Comparison of ENCODE assay signal across 17 mouse cellular contexts in the genomic region with DNA sequence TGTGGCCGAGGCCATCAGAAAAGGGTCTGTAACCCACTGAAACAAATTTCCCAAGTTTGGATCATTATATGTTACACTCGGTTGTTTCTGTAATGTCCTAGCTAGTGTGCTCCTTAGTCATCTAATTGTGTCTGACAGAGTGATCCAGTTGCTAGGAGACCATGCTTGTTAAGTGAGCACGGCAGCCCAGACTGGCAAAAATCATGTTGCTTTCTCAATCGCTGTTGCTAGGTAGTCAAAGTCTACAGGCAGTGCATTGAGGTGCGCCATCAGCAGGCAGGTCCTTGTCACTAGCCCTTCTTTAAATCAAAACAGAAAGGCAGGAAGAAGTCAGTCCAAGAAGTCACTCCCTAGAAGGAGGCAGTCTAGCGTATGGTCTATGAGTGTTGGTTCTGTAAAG. TPM values are rescaled to one million over a fixed set of nuclear protein-coding genes. Genes with fewer than 3 reads are reported as not detected.
DNase-seq lines count a peak whose midpoint lies in the region; ATAC-seq and TF ChIP-seq lines count a peak whose summit lies in the region.
"Had no signal": no experiment of that assay in that cellular context is flagged by ENCODE, and none has a peak within 500 bp of the region (broad histone marks: within the 10 kb centered on the region; RNA-seq: fewer than 3 reads in every experiment).

No protein-coding gene starts in this region.

- peaks cover 4% of the 10 kb centered on the region; the same call in 1 of the 2 replicates for H3K4me1 ChIP-seq in forebrain, embryonic 14.5 days (ENCODE audit: control insufficient read depth, insufficient read depth, low read length)
- peaks cover 5% of the 10 kb centered on the region; the same call in 1 of the 2 replicates for H3K4me1 ChIP-seq in forebrain, embryonic 10.5 days
- peaks cover 8% of the 10 kb centered on the region for H3K4me1 ChIP-seq in midbrain, embryonic 13.5 days (replicated peaks)
- peaks cover 2% of the 10 kb centered on the region; the same call in 1 of the 2 replicates for H3K4me1 ChIP-seq in midbrain, embryonic 11.5 days (ENCODE audit: control insufficient read depth, insufficient read depth, low read length)
- H3K4me1 ChIP-seq in hindbrain, embryonic 15.5 days (replicated peaks): peaks cover 11% of the 10 kb centered on the region
- no peaks in the 10 kb centered on the region; the same call in 1 of the 2 replicates for H3K4me1 ChIP-seq in midbrain, postnatal 0 days (ENCODE audit: insufficient read depth, low read length)
- H3K4me1 ChIP-seq: megakaryocyte, embryonic 14.5 days had no signal

- no peak overlapping the region for H3K4me3 ChIP-seq in forebrain, embryonic 14.5 days (ENCODE audit: low read depth, low read length)
- H3K4me3 ChIP-seq in forebrain, embryonic 10.5 days: no peak overlapping the region
- H3K4me3 ChIP-seq in midbrain, embryonic 13.5 days (replicated peaks): no peak overlapping the region
- no peak overlapping the region for H3K4me3 ChIP-seq in midbrain, embryonic 11.5 days (ENCODE audit: low read depth, low read length)
- no peak overlapping the region for H3K4me3 ChIP-seq in hindbrain, embryonic 15.5 days
- no peak overlapping the region for H3K4me3 ChIP-seq in midbrain, postnatal 0 days (ENCODE audit: low read depth, low read length)
- H3K4me3 ChIP-seq: megakaryocyte, embryonic 14.5 days; neural tube, embryonic 12.5 days had no signal

- no peak overlapping the region for H3K27ac ChIP-seq in forebrain, embryonic 14.5 days (ENCODE audit: low read depth, low read length)
- no peak overlapping the region for H3K27ac ChIP-seq in forebrain, embryonic 10.5 days
- no peak overlapping the region for H3K27ac ChIP-seq in midbrain, embryonic 13.5 days
- H3K27ac ChIP-seq in midbrain, embryonic 11.5 days (ENCODE audit: low read depth, low read length): no peak overlapping the region
- H3K27ac ChIP-seq in hindbrain, embryonic 15.5 days (replicated peaks): 0 out of 2 replicates have a peak overlapping the region, but pooled peaks have one; percentile 8
- H3K27ac ChIP-seq in midbrain, postnatal 0 days (ENCODE audit: low read depth, low read length): peak overlapping the region; percentile 55; the same call in 1 of the 2 replicates
- H3K27ac ChIP-seq: neural tube, embryonic 12.5 days had no signal

- no peaks in the 10 kb centered on the region for H3K9me3 ChIP-seq in forebrain, embryonic 14.5 days (replicated peaks; ENCODE audit: control insufficient read depth, low read length)
- no peaks in the 10 kb centered on the region for H3K9me3 ChIP-seq in forebrain, embryonic 10.5 days
- H3K9me3 ChIP-seq in midbrain, embryonic 13.5 days: no peaks in the 10 kb centered on the region
- no peaks in the 10 kb centered on the region for H3K9me3 ChIP-seq in midbrain, embryonic 11.5 days (ENCODE audit: control insufficient read depth, low read length)
- no peaks in the 10 kb centered on the region for H3K9me3 ChIP-seq in hindbrain, embryonic 15.5 days
- H3K9me3 ChIP-seq in midbrain, postnatal 0 days (ENCODE audit: low read length): no peaks in the 10 kb centered on the region
- H3K9me3 ChIP-seq: megakaryocyte, embryonic 14.5 days; neural tube, embryonic 12.5 days had no signal

- no peak overlapping the region for H3K4me2 ChIP-seq in forebrain, embryonic 14.5 days (ENCODE audit: low read length)
- no peak overlapping the region for H3K4me2 ChIP-seq in midbrain, embryonic 13.5 days (replicated peaks)
- H3K4me2 ChIP-seq in midbrain, embryonic 11.5 days: no peak overlapping the region
- no peak overlapping the region for H3K4me2 ChIP-seq in hindbrain, embryonic 15.5 days
- H3K4me2 ChIP-seq in midbrain, postnatal 0 days (ENCODE audit: low read depth, low read length, poor library complexity, severe bottlenecking): no peak overlapping the region
- H3K4me2 ChIP-seq: neural tube, embryonic 12.5 days had no signal

- DNase-seq in forebrain, embryonic 14.5 days (ENCODE audit: low spot score): peak; percentile 58
- DNase-seq in forebrain, embryonic 10.5 days (ENCODE audit: extremely low spot score, low spot score): no peak
- no peak for DNase-seq in midbrain, embryonic 11.5 days (ENCODE audit: low spot score, missing footprints)
- peak; percentile 70 for DNase-seq in midbrain, postnatal 0 days (ENCODE audit: low spot score)
- DNase-seq in kidney, adult 11 months: no peak
- no peak for DNase-seq in heart, adult 18-20 months
- DNase-seq: B cell, adult 2 months; cerebellum, adult 9-11 months; heart, postnatal 14 days; kidney, adult 18-20 months; thymus, postnatal 14 days had no signal

- H3K9ac ChIP-seq in forebrain, embryonic 14.5 days (ENCODE audit: low read length): no peak overlapping the region
- no peak overlapping the region for H3K9ac ChIP-seq in midbrain, embryonic 13.5 days (replicated peaks)
- H3K9ac ChIP-seq in midbrain, embryonic 11.5 days (ENCODE audit: low read length): no peak overlapping the region
- no peak overlapping the region for H3K9ac ChIP-seq in hindbrain, embryonic 15.5 days
- H3K9ac ChIP-seq in midbrain, postnatal 0 days (replicated peaks; ENCODE audit: low read length, poor library complexity, severe bottlenecking): no peak overlapping the region
- H3K9ac ChIP-seq: neural tube, embryonic 12.5 days had no signal

- WGBS in forebrain, embryonic 14.5 days: 52% methylated on average over 6 of the region's 6 CpGs
- WGBS in forebrain, embryonic 10.5 days: 80% methylated on average over 6 of the region's 6 CpGs
- WGBS in midbrain, embryonic 13.5 days: 48% methylated on average over 6 of the region's 6 CpGs
- 64% methylated on average over 6 of the region's 6 CpGs for WGBS in midbrain, embryonic 11.5 days
- WGBS in hindbrain, embryonic 15.5 days: 36% methylated on average over 6 of the region's 6 CpGs
- 27% methylated on average over 6 of the region's 6 CpGs for WGBS in midbrain, postnatal 0 days

- no peak for ATAC-seq in forebrain, embryonic 14.5 days
- ATAC-seq in midbrain, embryonic 13.5 days: peak; percentile 50
- no peak for ATAC-seq in midbrain, embryonic 11.5 days (ENCODE audit: low FRiP score)
- ATAC-seq in hindbrain, embryonic 15.5 days (ENCODE audit: low FRiP score, low read depth): peak; percentile 75
- ATAC-seq in midbrain, postnatal 0 days (ENCODE audit: low FRiP score): peak; percentile 87

- H3K36me3 ChIP-seq in forebrain, embryonic 14.5 days (ENCODE audit: control insufficient read depth, insufficient read depth, low read length): peaks cover 38% of the 10 kb centered on the region
- H3K36me3 ChIP-seq in forebrain, embryonic 10.5 days (replicated peaks): no peaks in the 10 kb centered on the region
- peaks cover 38% of the 10 kb centered on the region for H3K36me3 ChIP-seq in midbrain, embryonic 13.5 days
- no peaks in the 10 kb centered on the region for H3K36me3 ChIP-seq in midbrain, embryonic 11.5 days (ENCODE audit: control insufficient read depth, insufficient read depth, low read length)
- H3K36me3 ChIP-seq in hindbrain, embryonic 15.5 days: peaks cover 5% of the 10 kb centered on the region; the same call in 1 of the 2 replicates
- 0 out of 2 replicates have a peak, but pooled peaks cover 6% of the 10 kb centered on the region for H3K36me3 ChIP-seq in midbrain, postnatal 0 days (ENCODE audit: insufficient read depth, low read length)

- peak; percentile 59 for TF ChIP-seq CTCF in midbrain, postnatal 0 days (IDR thresholded peaks at IDR 0.05)

- H3K27me3 ChIP-seq in forebrain, embryonic 14.5 days (replicated peaks; ENCODE audit: control insufficient read depth, insufficient read depth, low read length): no peaks in the 10 kb centered on the region
- H3K27me3 ChIP-seq in forebrain, embryonic 10.5 days (ENCODE audit: poor library complexity, severe bottlenecking): no peaks in the 10 kb centered on the region
- no peaks in the 10 kb centered on the region for H3K27me3 ChIP-seq in midbrain, embryonic 13.5 days
- no peaks in the 10 kb centered on the region for H3K27me3 ChIP-seq in midbrain, embryonic 11.5 days (ENCODE audit: control insufficient read depth, insufficient read depth, low read length)
- no peaks in the 10 kb centered on the region for H3K27me3 ChIP-seq in hindbrain, embryonic 15.5 days
- no peaks in the 10 kb centered on the region for H3K27me3 ChIP-seq in midbrain, postnatal 0 days (ENCODE audit: insufficient read depth, low read length)
- H3K27me3 ChIP-seq: neural tube, embryonic 12.5 days had no signal

RNA-seq across cellular contexts. Expression of gene Gad1, which starts 39.6 kb away (rescaled TPM):
- polyA plus RNA-seq in forebrain, embryonic 14.5 days (2014; fragmentation: Nextera tagmentation; extraction: Ambion mirVana): 46.4 and 70.4 TPM in 2 replicates
- 2.3 and 3.4 TPM in 2 replicates for polyA plus RNA-seq in forebrain, embryonic 10.5 days (2016; fragmentation: Nextera tagmentation; extraction: Ambion mirVana)
- polyA plus RNA-seq in midbrain, embryonic 13.5 days (2015; fragmentation: Nextera tagmentation; extraction: Ambion mirVana): 60.2 and 63.2 TPM in 2 replicates
- polyA plus RNA-seq in midbrain, embryonic 11.5 days (2014; fragmentation: Nextera tagmentation; extraction: Ambion mirVana): 12.8 and 14.5 TPM in 2 replicates
- polyA plus RNA-seq in hindbrain, embryonic 15.5 days (2015; fragmentation: Nextera tagmentation; extraction: Ambion mirVana): 103 and 105 TPM in 2 replicates
- 154 and 181 TPM in 2 replicates for total RNA-seq in midbrain, postnatal 0 days (2014; rRNA removed)
- polyA plus RNA-seq in midbrain, postnatal 0 days (2015; fragmentation: Nextera tagmentation; extraction: Ambion mirVana): 160 and 176 TPM in 2 replicates
- total RNA-seq in heart, adult 18-20 months (2021): under 1 TPM in 1 of 2 experiments, not detected in 1; 0.17 TPM
- total RNA-seq: granulocyte monocyte progenitor cell, adult 5-6 weeks; liver, adult 2 months had no signal
- polyA plus RNA-seq: liver, adult 2 months had no signal

Comparison
In these comparisons a context has a peak if more than half of its experiments do, and no peak if none do; other contexts are left out.
1. ATAC-seq: peak in midbrain, embryonic 13.5 days (single experiment), hindbrain, embryonic 15.5 days (single experiment) and midbrain, postnatal 0 days (single experiment); none in forebrain, embryonic 14.5 days (single experiment) and midbrain, embryonic 11.5 days (single experiment).
2. DNase-seq: peak in forebrain, embryonic 14.5 days (single experiment) and midbrain, postnatal 0 days (single experiment); none in forebrain, embryonic 10.5 days (single experiment), midbrain, embryonic 11.5 days (single experiment), kidney, adult 11 months (single experiment) and heart, adult 18-20 months (0 of 2).
3. H3K27ac ChIP-seq: peak in hindbrain, embryonic 15.5 days (single experiment) and midbrain, postnatal 0 days (single experiment); none in forebrain, embryonic 14.5 days (single experiment), forebrain, embryonic 10.5 days (single experiment), midbrain, embryonic 13.5 days (single experiment) and midbrain, embryonic 11.5 days (single experiment).